Mouse (Mus musculus): ENCODE measurements around the gene Celf2.
"Not testable (repeated sequence)": the region's sequence is repeated elsewhere in the genome, so short reads cannot be mapped to it uniquely, and the experiment has no call there.

The Celf2 gene

DNA sequence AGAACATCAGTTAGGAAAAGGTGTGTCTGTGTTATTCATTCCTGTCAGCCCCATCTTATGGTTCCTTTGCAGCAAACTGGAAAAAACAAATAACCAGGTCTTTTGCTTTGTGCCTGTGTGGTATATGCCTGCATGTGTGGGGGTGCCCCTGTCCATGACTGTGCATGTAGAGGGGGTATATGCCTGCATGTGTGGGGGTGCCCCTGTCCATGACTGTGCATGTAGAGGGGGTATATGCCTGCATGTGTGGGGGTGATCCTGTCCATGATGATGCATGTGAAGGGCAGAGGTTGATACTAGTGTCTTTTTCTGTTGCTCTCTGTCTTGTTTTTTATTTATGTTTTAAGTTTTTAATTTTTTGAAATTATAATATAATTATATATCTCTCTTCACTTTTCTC lies 246.7 kb downstream of the Celf2 start:
- DNase-seq (ENCODE audit: low spot score) = not testable (repeated sequence)

DNA sequence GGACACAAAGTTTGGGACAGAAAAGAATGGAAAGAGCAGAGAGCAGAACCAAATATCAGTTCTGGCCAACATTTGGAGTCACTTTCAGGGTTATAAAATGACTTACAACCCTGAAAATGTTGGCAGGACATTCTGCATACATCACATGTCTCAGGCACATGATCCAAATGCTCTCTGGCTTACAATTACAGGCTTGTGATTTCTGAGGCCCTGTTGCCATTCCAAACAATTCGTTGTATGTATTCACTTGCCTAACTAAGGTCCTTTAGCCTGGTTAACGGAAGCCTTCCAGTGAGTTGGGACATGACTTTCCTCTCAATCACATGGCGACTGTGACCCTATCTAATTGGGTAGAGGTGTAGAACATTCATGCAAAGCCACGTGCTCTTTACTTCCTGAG lies 249.2 kb downstream of the Celf2 start:
- DNase-seq (ENCODE audit: low spot score) = no peak

DNA sequence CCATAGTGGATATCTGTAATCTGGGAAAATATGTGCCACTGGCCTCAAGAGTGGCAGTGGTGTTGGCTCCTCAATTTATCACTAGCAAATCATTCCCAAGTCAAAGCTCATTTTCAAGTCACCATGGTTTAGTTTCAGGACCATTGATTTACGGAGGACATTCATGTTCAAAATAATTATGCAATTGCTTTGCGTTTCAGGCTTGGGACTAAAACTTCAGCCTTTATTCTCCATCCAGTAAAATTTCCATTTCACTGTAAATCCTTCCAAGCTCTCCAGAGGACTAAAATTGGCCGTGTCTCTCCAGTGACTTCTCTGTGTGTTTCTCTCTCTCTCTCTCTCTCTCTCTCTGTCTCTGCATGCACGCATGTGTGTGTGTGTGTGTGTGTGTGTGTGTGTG lies 249.7 kb downstream of the Celf2 start:
- no peak for DNase-seq (ENCODE audit: low spot score)

DNA sequence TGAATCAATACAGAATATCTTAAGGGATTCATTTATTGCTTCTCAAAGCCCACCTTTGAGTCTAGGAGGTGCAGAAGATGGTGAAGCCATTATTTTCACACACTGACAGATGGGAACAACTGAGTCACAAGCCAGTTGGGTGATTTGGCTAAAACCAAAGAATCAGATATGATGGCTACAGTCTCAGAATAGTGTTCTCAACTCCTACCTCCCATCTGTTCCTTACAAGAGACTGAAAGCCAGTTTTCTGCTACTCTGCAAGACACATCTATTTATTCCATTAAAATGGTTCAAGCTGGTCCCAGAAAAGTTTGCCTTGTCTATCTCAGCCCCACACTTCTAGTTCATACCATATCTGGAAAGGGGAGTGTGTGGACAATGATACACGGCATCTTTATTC lies 253.3 kb downstream of the Celf2 start:
- no peak for DNase-seq (ENCODE audit: low spot score)

DNA sequence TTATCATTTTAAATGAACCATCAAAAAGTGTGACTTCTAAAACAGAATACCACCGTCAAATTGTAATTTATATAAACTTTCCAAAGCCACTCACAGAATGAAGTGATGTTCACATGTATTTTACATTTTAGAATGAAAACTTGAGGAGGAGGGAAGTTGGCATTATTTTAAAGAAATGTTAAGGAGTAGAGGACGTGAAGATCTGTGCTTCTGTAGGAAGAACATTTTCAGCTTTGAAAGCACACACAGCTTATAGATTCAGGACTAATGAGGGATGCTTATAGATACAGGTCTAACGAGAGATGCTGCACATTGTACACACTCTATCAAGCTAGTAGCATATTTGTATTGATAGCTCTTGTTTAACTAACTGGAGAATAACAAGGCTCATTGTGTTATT lies 254.0 kb downstream of the Celf2 start:
- DNase-seq (ENCODE audit: low spot score) = no peak

DNA sequence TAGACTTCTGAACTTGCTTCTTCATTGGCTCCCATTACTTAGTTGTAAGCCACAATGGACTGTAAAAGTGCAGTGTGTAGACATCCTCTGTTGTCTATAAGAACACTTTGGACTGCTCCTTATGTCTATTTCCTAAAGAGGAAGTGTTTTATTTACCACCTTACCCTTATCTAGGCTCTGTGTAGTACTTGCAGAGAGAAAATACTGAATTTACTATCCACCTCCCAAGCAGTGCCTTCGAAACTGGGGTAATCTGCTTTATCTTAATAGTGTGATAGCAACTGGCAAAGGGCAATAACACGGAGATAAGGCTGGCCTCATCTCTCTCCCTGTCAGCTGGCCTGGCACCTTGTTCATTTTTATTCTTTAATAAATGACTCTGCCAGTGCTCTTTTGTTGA lies 259.0 kb downstream of the Celf2 start:
- DNase-seq (ENCODE audit: low spot score) = no peak

DNA sequence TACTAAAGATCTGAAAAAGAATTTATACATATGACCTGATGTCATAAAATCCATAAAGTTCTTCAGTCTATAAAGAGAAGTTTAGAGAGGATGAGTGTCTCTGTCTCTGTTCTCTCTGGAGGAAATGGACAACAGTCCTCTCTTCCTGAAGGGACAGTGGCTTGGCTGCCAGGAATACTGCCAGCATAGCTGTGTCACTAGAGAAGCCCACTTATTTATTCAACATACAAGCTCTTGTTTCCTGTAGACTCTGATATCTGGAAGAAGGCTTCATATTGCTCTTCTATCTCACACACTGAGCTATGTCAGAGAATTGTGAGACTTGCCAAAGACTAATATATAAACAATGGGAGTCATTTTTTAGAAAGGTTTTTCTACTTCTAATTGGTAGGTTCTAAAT lies 260.4 kb downstream of the Celf2 start:
- no peak for DNase-seq (ENCODE audit: low spot score)

DNA sequence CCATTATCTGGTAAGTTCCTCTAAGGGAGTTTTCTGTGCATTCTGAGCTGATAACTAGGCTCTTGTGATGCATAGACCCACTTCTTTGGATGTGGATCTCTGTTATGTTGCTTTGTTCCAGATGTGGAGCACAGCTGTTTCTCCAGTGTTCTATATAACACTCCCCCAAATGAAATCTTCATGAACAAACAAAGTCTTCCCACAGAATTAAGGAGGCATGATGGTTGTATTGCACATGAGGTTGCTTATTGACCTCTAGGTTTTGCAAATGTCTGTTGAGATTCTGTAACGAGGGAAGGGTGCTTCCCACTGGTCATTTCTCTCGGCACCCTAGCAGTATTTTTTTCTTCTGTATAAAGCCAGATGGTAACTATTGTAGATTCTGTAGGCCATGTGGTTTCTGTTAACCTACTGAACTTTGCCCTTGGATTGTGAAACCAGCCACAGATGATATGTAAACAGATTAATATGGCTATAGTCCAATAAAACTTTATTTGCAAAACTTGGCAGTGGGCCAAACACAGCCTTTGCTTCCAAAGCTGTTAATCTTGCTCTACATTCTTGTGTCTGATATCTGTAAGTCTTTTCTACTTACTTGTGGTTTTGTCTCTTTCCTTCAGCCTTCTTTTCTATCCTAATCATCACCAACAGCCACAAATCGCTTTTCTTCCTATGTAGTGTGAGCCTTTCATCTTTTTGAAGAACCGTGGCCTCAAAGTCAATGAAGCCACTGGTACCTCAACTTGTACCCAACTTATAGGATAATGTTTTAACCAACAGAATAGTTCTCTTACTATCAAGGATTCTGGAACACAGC lies 263.2 kb downstream of the Celf2 start:
- DNase-seq (ENCODE audit: low spot score) = peak; percentile 23

DNA sequence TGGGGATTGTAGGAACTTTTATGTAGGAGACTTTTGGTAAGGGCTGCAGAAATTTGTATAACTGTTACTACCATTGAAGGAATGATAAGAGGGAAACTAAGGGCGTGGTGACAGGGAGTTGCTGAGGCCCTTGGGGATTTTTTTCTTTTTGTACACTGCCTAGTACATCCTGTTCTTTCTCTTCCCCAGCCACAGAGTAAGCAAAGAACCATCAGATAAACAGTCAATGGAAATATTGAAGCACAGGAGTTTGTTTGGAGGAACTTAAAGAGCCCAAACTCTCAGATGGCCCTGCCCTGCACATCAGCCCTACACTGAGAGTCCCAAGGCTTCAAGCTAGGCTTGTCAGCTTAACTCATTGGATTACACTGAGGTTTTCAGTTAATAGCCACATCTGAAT lies 267.2 kb downstream of the Celf2 start:
- no peak for DNase-seq (ENCODE audit: low spot score)

DNA sequence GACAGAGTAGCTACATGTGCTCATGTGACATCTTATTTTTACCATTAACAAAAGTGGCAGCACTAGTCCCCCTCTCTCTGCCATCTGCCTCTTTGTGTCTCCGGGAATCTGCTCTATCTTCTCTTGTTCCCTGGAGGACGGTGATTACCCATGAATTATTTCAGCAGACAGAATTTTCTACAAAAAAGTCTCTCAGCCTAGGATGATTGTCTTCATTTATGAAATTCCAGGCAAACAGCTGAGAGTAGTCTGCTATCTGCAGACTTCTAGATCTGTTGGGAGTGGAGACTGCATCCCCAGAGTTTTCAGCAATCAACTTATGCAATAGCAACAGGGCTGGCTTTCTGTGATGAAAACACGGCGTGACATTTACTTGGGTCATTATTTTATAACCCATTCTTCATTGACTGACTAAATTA lies 267.8 kb downstream of the Celf2 start:
- no peak for DNase-seq (ENCODE audit: low spot score)

DNA sequence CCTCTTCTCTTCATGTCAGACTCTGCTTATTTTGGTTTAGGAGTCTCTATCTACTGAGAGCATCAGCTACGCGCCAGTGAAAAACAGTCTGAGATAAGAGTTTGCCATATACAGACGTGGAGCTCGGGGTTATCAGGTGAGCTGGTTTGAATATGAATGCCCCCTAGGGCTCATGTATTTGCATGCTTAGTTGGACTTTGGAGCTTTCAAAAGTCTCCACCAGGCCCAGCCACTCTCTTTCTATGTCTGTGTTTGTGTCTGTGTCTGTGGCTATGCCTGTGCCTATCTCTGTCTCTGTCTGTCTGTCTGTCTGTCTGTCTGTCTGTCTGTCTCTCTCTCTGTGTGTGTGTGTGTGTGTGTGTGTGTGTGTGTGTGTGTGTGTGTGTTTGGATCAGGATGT lies 272.1 kb downstream of the Celf2 start:
- no peak for DNase-seq (ENCODE audit: low spot score)

DNA sequence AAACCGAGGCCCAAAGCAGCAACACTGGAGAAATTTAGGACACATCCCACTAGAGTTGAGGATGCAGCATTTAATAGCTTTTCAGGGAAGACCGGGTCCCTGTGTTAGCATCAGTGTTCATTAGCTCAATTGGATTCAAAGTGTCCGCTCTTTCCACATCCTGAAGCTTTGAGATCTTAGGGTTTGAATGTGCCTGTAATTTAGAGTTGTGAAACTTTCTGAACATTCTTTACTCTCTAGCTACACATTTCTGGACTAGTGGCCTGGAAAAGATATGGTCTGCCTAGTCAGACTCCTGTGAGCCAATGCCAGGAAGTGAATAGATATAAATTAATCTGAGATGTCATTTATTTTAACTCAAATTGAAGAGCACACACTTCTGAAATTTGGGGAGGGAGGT lies 272.9 kb downstream of the Celf2 start:
- DNase-seq (ENCODE audit: low spot score) = no peak

DNA sequence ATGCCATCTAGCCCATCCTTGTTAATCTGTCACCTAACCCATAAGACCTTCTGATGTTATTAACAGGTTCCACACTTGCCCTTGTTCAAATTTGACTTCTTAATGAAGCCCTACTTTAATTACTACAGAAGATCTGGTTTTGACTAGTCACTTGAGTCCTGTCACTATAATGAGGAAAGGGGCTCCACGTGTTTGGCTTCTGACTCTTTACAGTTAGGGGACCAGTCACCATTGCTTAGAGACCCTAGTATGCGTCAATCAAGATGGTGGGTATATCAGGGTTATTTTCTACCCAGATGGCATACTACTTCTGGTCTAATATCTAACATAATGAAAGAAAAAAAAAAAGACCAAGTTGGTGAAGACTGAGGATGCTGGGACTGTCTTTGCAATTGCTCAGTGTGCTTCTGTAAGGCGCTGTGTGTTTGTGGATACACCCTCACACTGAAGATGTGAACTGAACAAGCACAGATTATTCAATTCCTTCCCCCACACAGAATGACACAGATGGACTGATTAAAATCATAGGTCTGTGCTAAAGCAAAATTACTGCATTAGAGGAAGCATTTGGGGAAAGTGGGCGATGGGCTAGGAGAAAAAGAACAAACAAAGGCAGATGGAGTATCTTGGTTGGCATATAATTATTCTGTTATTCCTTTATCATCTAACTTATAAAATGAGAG lies 274.2 kb downstream of the Celf2 start:
- DNase-seq (ENCODE audit: low spot score) = no peak

DNA sequence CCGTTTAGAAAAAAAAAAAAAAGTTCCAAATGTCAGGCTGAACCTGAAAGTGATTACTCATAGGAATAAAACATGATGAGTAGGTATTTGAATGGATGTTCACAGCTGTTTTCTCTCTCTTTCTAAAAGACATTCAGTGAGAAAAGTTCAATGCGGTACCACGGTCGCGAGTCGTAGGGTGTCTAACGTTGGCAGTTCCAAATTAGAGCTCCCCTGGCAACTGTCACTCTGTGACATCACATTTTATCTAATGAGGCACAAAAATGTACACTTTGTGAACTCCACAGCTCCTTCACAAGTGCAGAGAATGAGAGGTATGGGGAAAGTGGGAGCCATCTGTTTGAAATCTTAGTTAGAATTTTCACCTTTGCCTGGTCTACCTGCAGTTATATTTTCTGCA lies 274.8 kb downstream of the Celf2 start:
- no peak for DNase-seq (ENCODE audit: low spot score)

DNA sequence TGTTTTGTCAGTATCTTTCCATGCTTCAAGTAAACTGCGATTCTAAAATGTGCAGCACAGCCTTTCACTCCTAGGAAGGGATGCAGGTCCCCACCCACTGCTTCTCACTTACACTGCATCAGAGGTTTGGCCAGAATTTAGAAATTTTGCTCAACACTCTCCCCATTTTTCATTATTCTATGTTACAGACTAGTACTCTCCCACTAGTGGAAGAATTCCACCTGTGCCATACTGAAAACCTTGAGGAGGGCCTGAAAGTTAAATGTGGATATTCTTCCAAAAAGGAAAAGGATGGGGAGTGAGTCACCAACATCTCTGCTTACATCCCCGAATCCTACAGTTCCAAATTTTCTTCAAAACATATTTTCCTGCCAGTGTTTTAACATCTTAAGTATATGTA lies 276.0 kb downstream of the Celf2 start:
- no peak for DNase-seq (ENCODE audit: low spot score)

DNA sequence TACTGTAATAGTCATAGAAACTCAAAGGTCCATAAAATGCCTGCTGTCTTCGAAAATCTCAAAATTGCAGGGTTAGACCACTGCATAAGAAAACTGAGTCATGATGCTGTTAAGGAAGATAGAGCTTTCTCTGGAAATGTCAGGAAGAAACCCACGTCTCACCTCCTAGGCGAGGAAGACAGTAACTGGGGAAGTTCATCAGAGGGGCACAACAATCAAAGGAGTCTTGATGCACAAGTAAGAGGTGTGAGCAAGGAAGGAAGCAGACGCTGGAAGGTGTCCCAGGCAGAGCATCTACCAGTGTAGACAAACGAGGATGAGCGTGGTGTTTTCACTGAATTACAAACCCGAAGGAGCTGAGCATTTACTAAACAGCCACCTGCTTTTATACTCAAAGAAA lies 282.6 kb downstream of the Celf2 start:
- DNase-seq (ENCODE audit: low spot score) = no peak

DNA sequence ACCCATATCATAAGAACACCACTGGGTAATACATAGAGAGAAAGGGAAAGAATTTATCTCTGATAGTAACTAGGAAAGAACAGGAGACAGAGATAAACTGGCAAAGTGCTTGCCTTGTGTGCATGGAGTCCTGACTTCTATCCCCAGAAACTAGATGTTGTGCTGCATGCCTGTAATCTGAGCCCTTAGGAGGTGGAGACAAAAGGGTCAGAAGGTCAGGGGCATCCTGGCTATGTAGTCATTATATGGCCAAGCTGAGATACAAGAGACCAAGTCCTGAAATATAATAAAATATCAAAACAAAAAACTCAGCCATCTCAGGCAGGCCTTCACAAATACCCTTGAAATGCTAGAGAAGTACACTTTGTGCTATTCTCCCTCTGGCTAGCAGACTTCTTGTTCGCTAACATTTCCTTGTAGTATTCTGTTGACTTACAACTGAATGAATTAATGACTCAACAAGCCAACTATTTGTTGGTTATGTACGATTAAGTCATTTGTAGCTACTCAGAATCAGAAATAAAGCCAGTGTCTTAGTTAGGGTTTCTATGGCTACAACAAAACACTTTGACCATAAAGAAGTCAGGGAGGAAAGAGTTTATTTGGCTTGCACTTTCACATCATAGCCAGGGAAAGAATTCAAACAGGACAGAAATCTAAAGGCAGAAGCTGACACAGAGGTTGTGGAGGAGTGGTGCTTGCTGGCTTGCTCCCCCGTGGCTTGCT lies 284.9 kb downstream of the Celf2 start:
- DNase-seq (ENCODE audit: low spot score) = no peak

DNA sequence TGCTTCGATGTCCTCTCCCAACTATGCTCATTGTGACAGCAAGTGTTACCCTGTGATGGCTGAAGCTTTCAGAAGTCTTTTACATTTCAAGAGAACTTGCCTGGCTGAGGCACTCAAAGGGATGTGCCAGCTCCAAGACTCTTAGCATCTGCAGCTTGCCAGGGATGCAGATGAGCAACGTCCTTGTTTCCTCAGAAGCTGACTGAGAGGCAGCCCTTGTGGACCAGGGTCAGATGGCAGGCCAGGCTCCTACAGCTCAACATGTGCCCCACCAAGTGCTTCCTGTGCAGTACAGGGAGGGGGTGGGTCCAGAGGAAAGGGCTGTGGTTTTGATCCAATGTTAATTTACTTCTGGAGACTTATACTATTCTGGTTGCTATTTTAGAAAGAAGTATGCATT lies 285.8 kb downstream of the Celf2 start:
- no peak for DNase-seq (ENCODE audit: low spot score)

DNA sequence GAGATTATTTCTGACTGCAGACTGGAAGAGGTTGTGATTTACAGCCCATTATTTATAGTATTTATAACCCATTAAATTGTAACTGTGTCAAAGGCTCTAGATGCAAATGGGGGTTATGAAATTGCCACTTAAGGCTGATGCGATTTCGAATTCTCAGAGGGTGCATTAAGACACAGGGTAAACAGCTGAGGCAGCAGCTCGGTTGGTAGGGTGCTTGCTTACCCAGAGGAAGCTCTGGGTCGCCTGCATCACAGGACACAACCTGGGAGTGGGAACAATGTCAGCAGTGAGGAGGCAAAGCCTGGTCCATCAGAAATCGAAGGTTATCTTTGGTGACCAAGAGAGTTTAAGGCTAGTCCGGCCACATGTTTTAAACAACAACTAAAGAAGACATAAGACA lies 286.5 kb downstream of the Celf2 start:
- DNase-seq (ENCODE audit: low spot score) = no peak

DNA sequence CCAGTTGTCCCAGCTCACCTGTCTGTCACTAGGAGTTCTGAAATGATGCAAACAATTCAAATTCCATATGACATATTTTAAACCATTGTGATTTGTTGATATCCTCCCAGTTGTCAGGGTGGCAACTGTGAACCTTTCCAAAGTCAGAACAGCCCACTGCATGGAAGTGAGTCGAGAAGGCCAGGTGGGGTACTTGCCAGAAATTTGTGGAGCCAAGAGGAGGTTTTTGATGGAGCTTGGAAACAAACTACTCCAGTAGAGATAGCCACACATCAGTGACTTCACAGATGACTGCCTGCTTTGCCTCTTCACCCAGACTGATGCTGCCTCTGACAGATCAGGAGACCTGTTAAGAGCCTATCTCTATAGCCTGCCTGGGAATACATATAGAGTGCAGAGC lies 287.5 kb downstream of the Celf2 start:
- no peak for DNase-seq (ENCODE audit: low spot score)

DNA sequence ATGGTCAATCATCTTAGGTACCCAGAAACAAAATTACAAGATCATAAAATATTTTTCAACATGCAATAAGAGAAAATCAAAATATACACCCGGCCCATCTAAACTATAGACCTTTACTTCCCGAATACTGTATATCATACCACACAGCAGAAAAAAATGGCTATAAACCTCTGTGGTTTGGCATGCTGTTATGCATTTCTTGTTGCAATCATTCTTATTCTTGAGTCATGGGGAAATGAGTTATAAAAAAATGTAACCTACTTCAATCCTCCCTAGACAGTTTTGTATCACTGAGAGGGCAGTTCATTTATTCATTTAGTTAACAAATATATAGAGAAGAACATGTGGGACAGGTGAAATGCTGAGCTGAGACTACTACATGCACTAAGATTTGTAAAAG lies 291.3 kb downstream of the Celf2 start:
- DNase-seq (ENCODE audit: low spot score) = no peak

DNA sequence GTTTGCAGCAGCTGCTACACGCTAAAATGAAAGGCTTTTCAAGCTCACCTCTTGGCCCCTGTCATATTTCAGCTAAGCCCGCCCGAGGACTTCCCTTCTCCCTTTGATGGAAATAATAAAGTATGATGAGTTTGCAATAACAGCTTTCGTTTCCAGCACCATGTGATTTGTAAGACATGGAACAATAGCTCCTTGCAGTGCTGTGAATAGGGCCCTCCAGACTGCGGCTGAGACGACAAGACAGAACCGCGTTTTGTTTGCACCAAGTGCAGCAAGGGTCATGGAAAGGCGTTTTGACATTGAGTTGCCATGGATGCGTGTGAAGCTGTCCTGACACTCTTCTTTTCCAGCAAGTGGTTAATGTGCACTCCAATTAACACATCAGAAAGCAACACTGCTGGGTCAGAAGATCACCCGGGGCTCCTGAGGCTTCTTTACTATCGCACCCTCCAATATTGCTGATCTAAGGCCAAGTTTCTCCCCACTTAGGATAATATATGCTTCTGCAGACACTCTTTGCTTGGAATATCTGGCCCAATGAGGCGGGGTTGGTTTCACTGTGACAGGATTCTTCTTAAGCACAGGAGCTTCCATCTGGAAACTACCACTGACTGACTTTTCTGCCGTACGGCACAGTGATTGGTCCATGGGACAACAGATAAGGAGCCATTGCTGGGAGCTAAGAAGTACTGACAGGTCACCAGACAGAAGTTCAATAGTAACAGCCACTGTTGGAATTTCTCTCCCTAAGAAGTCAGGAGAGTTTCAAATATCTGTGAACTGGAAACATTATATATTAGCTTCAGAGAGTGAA lies 301.5 kb downstream of the Celf2 start:
- DNase-seq (ENCODE audit: low spot score) = no peak
